Mouse (Mus musculus) heart, embryonic 14.5 days (tissue): ENCODE data around the gene BC025920. TPM values are rescaled to one million over a fixed set of nuclear protein-coding genes. Genes with fewer than 3 reads are reported as not detected.

Experiments used
- ATAC-seq: fragments of 200-750 bp; cut with Nextera tagmentation; 2 replicates; pipeline ENCODE4 v1.8.0; 2017; ENCODE audit warnings: low read depth, moderate TSS enrichment; ENCODE audit not compliant: insufficient number of reproducible peaks, insufficient read depth, low FRiP score
- H3K27ac ChIP-seq, 2 experiments: fragments of 200-500 bp in 1 of 2; fragments of 300-500 bp in 1 of 2; sonication (generic) in 1 of 2; replicated peaks in 1 of 2; 2 replicates each; pipeline ENCODE4 v1.5.1; 2012 to 2014; ENCODE audit warnings: low read depth in 2 of 2, low read length in 2 of 2, control low read depth in 1 of 2, mild to moderate bottlenecking in 1 of 2, mixed read lengths in 1 of 2; ENCODE audit not compliant: control insufficient read depth in 1 of 2, insufficient read depth in 1 of 2
- H3K27me3 ChIP-seq: fragments of 300-500 bp; sonication (generic); 2 replicates; pipeline ENCODE4 v1.6.1; 2014; ENCODE audit warnings: mild to moderate bottlenecking, low read length, control low read depth; ENCODE audit not compliant: control insufficient read depth, insufficient read depth
- H3K36me3 ChIP-seq: fragments of 300-500 bp; sonication (generic); 2 replicates; pipeline ENCODE4 v1.6.1; 2014; ENCODE audit warnings: mild to moderate bottlenecking, control low read depth, low read length, mixed read lengths; ENCODE audit not compliant: control insufficient read depth, insufficient read depth
- H3K4me1 ChIP-seq, 2 experiments: fragments of 200-500 bp in 1 of 2; fragments of 300-500 bp in 1 of 2; sonication (generic) in 1 of 2; 2 replicates each; pipeline ENCODE4 v1.6.1; 2012 to 2014; ENCODE audit warnings: low read length in 2 of 2, control low read depth in 1 of 2, mixed read lengths in 1 of 2; ENCODE audit not compliant: control insufficient read depth in 2 of 2, insufficient read depth in 2 of 2
- H3K4me2 ChIP-seq: fragments of 300-500 bp; sonication (generic); 2 replicates; pipeline ENCODE4 v1.6.1; 2014; ENCODE audit warnings: mild to moderate bottlenecking, low read length
- H3K4me3 ChIP-seq, 2 experiments: fragments of 200-500 bp in 1 of 2; fragments of 300-500 bp in 1 of 2; sonication (generic) in 1 of 2; 2 replicates each; pipeline ENCODE4 v1.5.1; 2012 to 2014; ENCODE audit warnings: low read length in 2 of 2, mild to moderate bottlenecking in 2 of 2, control low read depth in 1 of 2, low read depth in 1 of 2, moderate library complexity in 1 of 2; ENCODE audit not compliant: control insufficient read depth in 1 of 2, insufficient read depth in 1 of 2
- H3K9ac ChIP-seq: fragments of 300-500 bp; sonication (generic); 2 replicates; pipeline ENCODE4 v1.6.1; 2014; ENCODE audit warnings: mild to moderate bottlenecking, low read length
- H3K9me3 ChIP-seq: fragments of 300-500 bp; sonication (generic); 2 replicates; pipeline ENCODE4 v1.6.1; 2016; ENCODE audit warnings: low read length, control low read depth; ENCODE audit not compliant: control insufficient read depth
- WGBS: fragments of 180-500 bp; shearing (Covaris S2); extraction: QIAGEN DNeasy Blood & Tissue Kit; methylation state at CpG from one replicate; pipeline ENCODE4 v1.1.7; 2014; 5-methylcytosine and 5-hydroxymethylcytosine counted together
- polyA plus RNA-seq: library from polyadenylated mRNA; unstranded; fragments of >200 nt; fragmentation: Nextera tagmentation; extraction: Ambion mirVana; gene quantifications from 2 replicates; pipeline ENCODE4 v1.2.1, GENCODE M21; 2014

Gene BC025920
- polyA plus RNA-seq, 1 experiment from 2014 or later, result 0.35 TPM

GRCm38 (mm10) chr10:81598342-81598741, 7.7 kb upstream of the BC025920 start:
- 49% methylated on average over 3 of the region's 3 CpGs for WGBS
- H3K27ac ChIP-seq, result peak overlapping the region in 1 of 2 experiments; percentile 72; a peak in 1 of 4 replicates
- H3K9ac ChIP-seq, result peak overlapping the region; percentile 27; the same call in 1 of the 2 replicates
- no peak overlapping the region for H3K4me2 ChIP-seq
- no peak overlapping the region for H3K4me3 ChIP-seq
- H3K27me3 ChIP-seq, result peaks cover 5% of the 10 kb centered on the region; the same call in 1 of the 2 replicates
- ATAC-seq, result no peak
- no peaks in the 10 kb centered on the region for H3K9me3 ChIP-seq
- H3K4me1 ChIP-seq, result peaks cover 39 to 54% of the 10 kb centered on the region in 2 experiments
- no peaks in the 10 kb centered on the region for H3K36me3 ChIP-seq

GRCm38 (mm10) chr10:81598871-81599270, 7.2 kb upstream of the BC025920 start:
- 56% methylated on average over 6 of the region's 6 CpGs for WGBS
- ATAC-seq, result no peak
- Histone ChIP-seq H3K9ac (no peak overlapping the region), H3K9me3 (no peaks in the 10 kb centered on the region), H3K36me3 (no peaks in the 10 kb centered on the region), H3K4me2 (no peak overlapping the region), H3K4me1 (peaks cover 39 to 54% of the 10 kb centered on the region in 2 experiments), H3K27ac (no peak overlapping the region), H3K4me3 (no peak overlapping the region), H3K27me3 (peaks cover 5% of the 10 kb centered on the region; the same call in 1 of the 2 replicates)

- 84% methylated on average over 5 of the region's 5 CpGs for WGBS
- Histone ChIP-seq H3K27ac (0 out of 4 replicates have a peak overlapping the region, but pooled peaks of 1 of the 2 experiments have one; percentile 79), H3K9ac (no peak overlapping the region), H3K4me3 (no peak overlapping the region), H3K36me3 (no peaks in the 10 kb centered on the region), H3K4me1 (peaks cover 39 to 54% of the 10 kb centered on the region in 2 experiments), H3K27me3 (peaks cover 5% of the 10 kb centered on the region; the same call in 1 of the 2 replicates), H3K4me2 (no peak overlapping the region), H3K9me3 (no peaks in the 10 kb centered on the region)
- no peak for ATAC-seq
These were observed 6.4 kb upstream of the BC025920 start for GRCm38 (mm10) chr10:81599630-81600029.

DNA sequence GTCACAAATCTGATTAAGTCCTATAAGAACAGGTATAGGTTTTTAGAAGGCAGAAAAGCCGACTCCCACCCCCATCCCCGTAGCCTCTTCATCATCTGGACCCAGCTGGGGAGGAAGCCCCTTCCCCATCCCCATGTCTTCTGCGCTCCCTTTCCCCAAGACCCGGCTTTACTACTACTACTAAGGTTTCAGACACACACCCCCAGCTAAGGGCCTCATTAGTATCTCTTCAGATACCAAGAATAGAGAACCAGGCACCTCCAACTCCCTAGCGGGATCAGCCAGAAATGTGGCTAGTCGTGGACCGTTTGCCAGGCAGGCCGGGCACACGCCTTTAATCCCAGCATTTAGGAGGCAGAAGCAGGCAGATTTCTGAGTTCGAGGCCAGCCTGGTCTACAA, 6.0 kb upstream of the BC025920 start:
- WGBS, result 35% methylated on average over 10 of the region's 10 CpGs
- H3K36me3 ChIP-seq, result no peaks in the 10 kb centered on the region
- 0 out of 2 replicates have a peak, but pooled peaks cover under 1% of the 10 kb centered on the region for H3K27me3 ChIP-seq
- no peak overlapping the region for H3K9ac ChIP-seq
- H3K4me2 ChIP-seq, result peak overlapping the region; percentile 68
- peaks cover 42 to 54% of the 10 kb centered on the region in 2 experiments for H3K4me1 ChIP-seq
- H3K4me3 ChIP-seq, result no peak overlapping the region
- H3K27ac ChIP-seq, result peak overlapping the region; percentile 67 to 79; a peak in 2 of 4 replicates
- no peak for ATAC-seq
- no peaks in the 10 kb centered on the region for H3K9me3 ChIP-seq

DNA sequence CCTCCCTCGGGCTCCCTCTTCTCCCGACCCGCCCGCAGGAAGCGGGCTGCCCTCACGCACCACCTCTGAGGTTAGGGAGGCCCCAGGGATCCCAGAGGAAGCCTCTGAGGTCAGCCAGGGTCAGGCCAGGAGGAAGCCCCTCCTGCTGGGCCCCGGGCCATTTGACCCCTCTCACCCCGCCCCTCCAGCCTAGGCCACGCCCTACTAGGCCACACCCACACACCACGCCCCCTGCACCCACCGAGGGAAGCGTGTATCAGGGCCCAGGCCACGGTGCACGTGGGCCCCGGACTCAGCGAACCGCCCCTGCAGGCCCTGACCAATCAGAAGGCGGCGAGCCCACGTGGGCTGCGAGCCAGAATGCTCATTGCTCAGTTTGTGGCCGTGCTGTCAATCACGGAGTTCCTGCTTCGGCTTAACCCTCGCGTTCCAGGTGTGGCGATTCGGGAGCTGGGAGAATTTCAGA, 5.3 kb upstream of the BC025920 start, which contains the start of gene Tle6:
TSS of gene Tle6 (minus strand) at position 336 of the 466 bp plus-strand sequence.
- H3K27ac ChIP-seq, result peak within 1 kb of the TSS; percentile 67 to 79; a peak in 3 of 4 replicates
- H3K9me3 ChIP-seq, result no peaks in the 10 kb centered on the region
- no peaks in the 10 kb centered on the region for H3K27me3 ChIP-seq
- ATAC-seq, result peak; percentile 87
- peak within 1 kb of the TSS; percentile 65 for H3K9ac ChIP-seq
- H3K4me1 ChIP-seq, result peaks cover 38 to 56% of the 10 kb centered on the region in 2 experiments
- H3K4me3 ChIP-seq, result peak within 1 kb of the TSS; percentile 31 to 41
- no peaks in the 10 kb centered on the region for H3K36me3 ChIP-seq
- under 1% methylated on average over 28 of the region's 28 CpGs for WGBS
- peak within 1 kb of the TSS; percentile 68 for H3K4me2 ChIP-seq

DNA sequence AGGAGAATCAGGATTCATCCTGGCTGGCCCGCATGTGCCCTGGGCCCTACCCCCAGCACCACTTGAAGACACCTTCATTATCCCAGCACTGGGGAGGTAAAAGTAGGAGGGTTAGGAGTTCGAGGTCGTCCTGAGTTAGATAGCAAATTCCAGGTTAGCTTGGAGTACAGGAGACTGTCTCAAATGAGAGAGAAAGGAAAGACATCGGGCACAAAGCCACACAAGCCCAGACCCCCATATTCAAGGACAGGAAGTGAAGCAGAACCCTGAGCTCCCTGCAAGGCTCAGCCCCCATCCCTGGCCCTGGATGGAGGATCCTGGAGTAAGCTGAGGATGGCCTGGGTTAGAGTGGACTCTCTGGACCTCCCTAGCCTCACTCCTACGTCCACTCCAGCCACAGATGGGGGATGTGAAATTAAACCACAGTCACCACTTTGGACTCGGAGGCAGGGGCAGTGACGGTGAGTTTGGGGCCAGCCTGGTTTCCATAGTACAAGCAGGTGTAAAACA, 4.6 kb upstream of the BC025920 start:
- no peak for ATAC-seq
- H3K27ac ChIP-seq, result peak overlapping the region; percentile 25 to 79; a peak in 1 of 4 replicates
- peak overlapping the region; percentile 65 for H3K9ac ChIP-seq
- H3K27me3 ChIP-seq, result no peaks in the 10 kb centered on the region
- no peaks in the 10 kb centered on the region for H3K36me3 ChIP-seq
- peak overlapping the region; percentile 68 for H3K4me2 ChIP-seq
- peaks cover 33 to 50% of the 10 kb centered on the region in 2 experiments for H3K4me1 ChIP-seq
- H3K9me3 ChIP-seq, result no peaks in the 10 kb centered on the region
- WGBS, result 32% methylated on average over 7 of the region's 7 CpGs
- peak overlapping the region; percentile 31 to 41 for H3K4me3 ChIP-seq

DNA sequence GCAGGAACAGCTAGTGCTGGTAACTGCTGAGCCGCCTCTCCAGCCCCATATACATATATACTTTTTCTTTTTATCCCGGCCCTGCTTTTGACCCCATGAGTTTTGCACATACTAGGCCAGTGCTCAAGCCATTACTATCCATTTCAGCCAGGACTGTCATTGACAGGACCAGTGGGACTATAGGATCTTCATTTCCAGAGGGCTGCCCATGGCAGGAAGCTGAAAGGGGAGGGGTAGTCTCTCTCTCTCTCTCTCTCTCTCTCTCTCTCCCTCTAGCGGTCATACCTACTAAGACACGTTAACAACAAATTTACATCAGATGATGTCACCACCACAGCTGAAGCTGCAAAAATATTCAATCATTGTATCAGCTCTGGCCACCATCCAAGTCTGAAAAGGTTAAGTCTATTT, 3.3 kb upstream of the BC025920 start:
- H3K36me3 ChIP-seq, result no peaks in the 10 kb centered on the region
- H3K4me3 ChIP-seq, result no peak overlapping the region
- H3K4me1 ChIP-seq, result peaks cover 30 to 40% of the 10 kb centered on the region in 2 experiments
- no peak overlapping the region for H3K9ac ChIP-seq
- no peak for ATAC-seq
- H3K4me2 ChIP-seq, result no peak overlapping the region
- WGBS, result 26% methylated on average over 4 of the region's 4 CpGs
- no peaks in the 10 kb centered on the region for H3K27me3 ChIP-seq
- H3K9me3 ChIP-seq, result no peaks in the 10 kb centered on the region
- 0 out of 4 replicates have a peak overlapping the region, but pooled peaks of 1 of the 2 experiments have one; percentile 24 for H3K27ac ChIP-seq
